In genomic region chr15:78901422-78901789, GRCm38 (mm10) we compare ENCODE assay signal across 10 mouse cellular contexts. TPM values are rescaled to one million over a fixed set of nuclear protein-coding genes. Genes with fewer than 3 reads are reported as not detected.
A peak's percentile ranks its signal among the peaks of the same experiment; 100 is the strongest.
DNase-seq lines count a peak whose midpoint lies in the region; ATAC-seq lines count a peak whose summit lies in the region.
"Had no signal": no experiment of that assay in that cellular context is flagged by ENCODE, and none has a peak within 500 bp of the region (broad histone marks: within the 10 kb centered on the region; RNA-seq: fewer than 3 reads in every experiment).

No protein-coding gene starts in this region.

- H3K9me3 ChIP-seq in heart, embryonic 10.5 days: no peaks in the 10 kb centered on the region
- H3K9me3 ChIP-seq in midbrain, embryonic 10.5 days (replicated peaks): no peaks in the 10 kb centered on the region
- no peaks in the 10 kb centered on the region for H3K9me3 ChIP-seq in midbrain, embryonic 14.5 days (ENCODE audit: control insufficient read depth, low read length)
- H3K9me3 ChIP-seq in hindbrain, embryonic 12.5 days (replicated peaks): no peaks in the 10 kb centered on the region

- WGBS in heart, embryonic 10.5 days: 54% methylated on average over 8 of the region's 8 CpGs
- 43% methylated on average over 8 of the region's 8 CpGs for WGBS in midbrain, embryonic 10.5 days
- WGBS in midbrain, embryonic 14.5 days: 38% methylated on average over 8 of the region's 8 CpGs
- 47% methylated on average over 8 of the region's 8 CpGs for WGBS in hindbrain, embryonic 12.5 days
- WGBS in macrophage (ENCODE audit: missing documents): 86% methylated on average over 8 of the region's 8 CpGs

- intact Hi-C loops in heart, postnatal 25 days (cut with DNase I): loop anchor here (5.0 kb wide), 1 partner anchor 166 kb away; no protein-coding TSS in a partner anchor

- no peak for ATAC-seq in midbrain, embryonic 14.5 days (ENCODE audit: low FRiP score, low TSS enrichment)
- ATAC-seq in hindbrain, embryonic 12.5 days (ENCODE audit: low FRiP score): no peak

- peaks cover 56% of the 10 kb centered on the region for H3K4me1 ChIP-seq in heart, embryonic 10.5 days
- peaks cover 41% of the 10 kb centered on the region for H3K4me1 ChIP-seq in midbrain, embryonic 10.5 days
- H3K4me1 ChIP-seq in midbrain, embryonic 14.5 days (ENCODE audit: control insufficient read depth, insufficient read depth, low read length): peaks cover 8% of the 10 kb centered on the region; the same call in 1 of the 2 replicates
- H3K4me1 ChIP-seq in hindbrain, embryonic 12.5 days: peaks cover 20% of the 10 kb centered on the region

- peak overlapping the region; percentile 83 for H3K4me3 ChIP-seq in heart, embryonic 10.5 days
- H3K4me3 ChIP-seq in midbrain, embryonic 10.5 days: peak overlapping the region; percentile 77; the same call in 1 of the 2 replicates
- H3K4me3 ChIP-seq in midbrain, embryonic 14.5 days (replicated peaks; ENCODE audit: low read depth, low read length): no peak overlapping the region
- H3K4me3 ChIP-seq in hindbrain, embryonic 12.5 days: no peak overlapping the region
- H3K4me3 ChIP-seq in macrophage (ENCODE audit: inconsistent target): peak overlapping the region; percentile 95; the same call in 1 of the 2 replicates

- no peaks in the 10 kb centered on the region for H3K27me3 ChIP-seq in heart, embryonic 10.5 days (ENCODE audit: insufficient read depth, poor library complexity, severe bottlenecking)
- H3K27me3 ChIP-seq in midbrain, embryonic 10.5 days (ENCODE audit: low read depth, poor library complexity, severe bottlenecking): peaks cover 40% of the 10 kb centered on the region
- peaks cover 11% of the 10 kb centered on the region; the same call in 1 of the 2 replicates for H3K27me3 ChIP-seq in midbrain, embryonic 14.5 days (ENCODE audit: control insufficient read depth, insufficient read depth, low read length)
- peaks cover 30% of the 10 kb centered on the region for H3K27me3 ChIP-seq in hindbrain, embryonic 12.5 days

- no peak overlapping the region for H3K9ac ChIP-seq in midbrain, embryonic 14.5 days (replicated peaks; ENCODE audit: low read length)
- 0 out of 2 replicates have a peak overlapping the region, but pooled peaks have one; percentile 67 for H3K9ac ChIP-seq in hindbrain, embryonic 12.5 days

- H3K4me2 ChIP-seq in midbrain, embryonic 14.5 days (ENCODE audit: low read length): no peak overlapping the region
- peak overlapping the region; percentile 91 for H3K4me2 ChIP-seq in hindbrain, embryonic 12.5 days (replicated peaks)

- no peak for DNase-seq in heart, embryonic 10.5 days (ENCODE audit: low spot score)
- DNase-seq in heart, postnatal 25 days (ENCODE audit: low spot score): no peak
- no peak for DNase-seq in midbrain, embryonic 10.5 days (ENCODE audit: low spot score)
- DNase-seq in midbrain, embryonic 14.5 days: no peak
- DNase-seq in right cerebral cortex, postnatal 14 days: no peak
- no peak for DNase-seq in adrenal gland, postnatal 10 days

- peaks cover 49% of the 10 kb centered on the region for H3K36me3 ChIP-seq in heart, embryonic 10.5 days
- peaks cover 21% of the 10 kb centered on the region; the same call in 1 of the 2 replicates for H3K36me3 ChIP-seq in midbrain, embryonic 10.5 days
- no peaks in the 10 kb centered on the region for H3K36me3 ChIP-seq in midbrain, embryonic 14.5 days (ENCODE audit: control insufficient read depth, insufficient read depth, low read length)
- H3K36me3 ChIP-seq in hindbrain, embryonic 12.5 days: no peaks in the 10 kb centered on the region
- peaks cover 41% of the 10 kb centered on the region for H3K36me3 ChIP-seq in macrophage (ENCODE audit: inconsistent target)

- peak overlapping the region; percentile 92 for H3K27ac ChIP-seq in heart, embryonic 10.5 days
- peak overlapping the region; percentile 85 for H3K27ac ChIP-seq in midbrain, embryonic 10.5 days (replicated peaks)
- no peak overlapping the region for H3K27ac ChIP-seq in midbrain, embryonic 14.5 days (replicated peaks; ENCODE audit: low read depth, low read length)
- no peak overlapping the region for H3K27ac ChIP-seq in hindbrain, embryonic 12.5 days
- H3K27ac ChIP-seq in macrophage: peak overlapping the region; percentile 85; the same call in 1 of the 2 replicates

- peaks cover 32% of the 10 kb centered on the region for H3K79me2 ChIP-seq in macrophage (ENCODE audit: inconsistent target)

RNA-seq across cellular contexts. Expression of gene Sh3bp1, which starts 1.8 kb away (rescaled TPM):
- 33.8 and 44.4 TPM in 2 replicates for polyA plus RNA-seq in heart, embryonic 10.5 days (2016; fragmentation: Nextera tagmentation; extraction: Ambion mirVana)
- 1 to 10 TPM; 4.1 to 4.8 TPM for total RNA-seq in heart, postnatal 25 days (2021)
- polyA plus RNA-seq in midbrain, embryonic 10.5 days (2016; fragmentation: Nextera tagmentation; extraction: Ambion mirVana): 16.5 and 18.7 TPM in 2 replicates
- polyA plus RNA-seq in midbrain, embryonic 14.5 days (2014; fragmentation: Nextera tagmentation; extraction: Ambion mirVana): 1.7 and 2.9 TPM in 2 replicates
- 15.5 and 17.4 TPM in 2 replicates for polyA plus RNA-seq in hindbrain, embryonic 12.5 days (2016; fragmentation: Nextera tagmentation; extraction: Ambion mirVana)
- 100 to 1,000 TPM in 17 of 26 experiments, 10 to 100 TPM in 9; 18.8 to 471 (median 176) TPM for total RNA-seq in macrophage (2018; cell fraction: chromatin; rRNA removed)
- 100 to 1,000 TPM in 11 of 26 experiments, 10 to 100 TPM in 15; 31.5 to 168 (median 84.8) TPM for total RNA-seq in macrophage (2018; cell fraction: cytosol; rRNA removed)
- 100 to 1,000 TPM in 14 of 26 experiments, 10 to 100 TPM in 12; 22.3 to 199 (median 104) TPM for total RNA-seq in macrophage (2018; cell fraction: nucleus; rRNA removed)
- polyA plus RNA-seq in macrophage (2018): 67.4 to 90.3 TPM (median 70.9 TPM) in 3 replicates
- total RNA-seq in adrenal gland, postnatal 10 days (2021): 10 to 100 TPM; 11.7 to 17.1 TPM

RNA-seq across cellular contexts. Expression of gene Gm49510, which starts 1.9 kb away (rescaled TPM):
- polyA plus RNA-seq in heart, embryonic 10.5 days (2016; fragmentation: Nextera tagmentation; extraction: Ambion mirVana): 0.11 and 0.38 TPM in 2 replicates
- under 1 TPM in 1 of 2 experiments, not detected in 1; 0.18 TPM for total RNA-seq in heart, postnatal 25 days (2021)
- 0.12 TPM in 1 of 2 replicates, not detected in the other for polyA plus RNA-seq in midbrain, embryonic 10.5 days (2016; fragmentation: Nextera tagmentation; extraction: Ambion mirVana)
- polyA plus RNA-seq in midbrain, embryonic 14.5 days (2014; fragmentation: Nextera tagmentation; extraction: Ambion mirVana): not detected in 2 replicates
- 0.22 and 0.61 TPM in 2 replicates for polyA plus RNA-seq in hindbrain, embryonic 12.5 days (2016; fragmentation: Nextera tagmentation; extraction: Ambion mirVana)
- total RNA-seq in macrophage (2018; cell fraction: chromatin; rRNA removed): 1 to 10 TPM in 9 of 26 experiments, under 1 TPM in 10, not detected in 7; 0.31 to 2.4 (median 0.98) TPM
- 1 to 10 TPM in 1 of 26 experiments, under 1 TPM in 22, not detected in 3; 0.10 to 1.0 (median 0.40) TPM for total RNA-seq in macrophage (2018; cell fraction: cytosol; rRNA removed)
- total RNA-seq in macrophage (2018; cell fraction: nucleus; rRNA removed): 1 to 10 TPM in 1 of 26 experiments, under 1 TPM in 14, not detected in 11; 0.18 to 1.1 (median 0.66) TPM
- polyA plus RNA-seq in macrophage (2018): 0.25 to 0.59 TPM in 2 of 3 replicates, not detected in the other
- total RNA-seq in adrenal gland, postnatal 10 days (2021): not detected
- total RNA-seq: adrenal gland, postnatal 4 days had no signal
- polyA plus RNA-seq: testis, adult 2 months had no signal

RNA-seq across cellular contexts. Expression of gene Pdxp, which starts 12.3 kb away (rescaled TPM):
- polyA plus RNA-seq in heart, embryonic 10.5 days (2016; fragmentation: Nextera tagmentation; extraction: Ambion mirVana): 26.5 and 35.7 TPM in 2 replicates
- total RNA-seq in heart, postnatal 25 days (2021): 1 to 10 TPM in 1 of 2 experiments, under 1 TPM in 1; 0.75 to 1.4 TPM
- 27.3 and 29.8 TPM in 2 replicates for polyA plus RNA-seq in midbrain, embryonic 10.5 days (2016; fragmentation: Nextera tagmentation; extraction: Ambion mirVana)
- 111 and 147 TPM in 2 replicates for polyA plus RNA-seq in midbrain, embryonic 14.5 days (2014; fragmentation: Nextera tagmentation; extraction: Ambion mirVana)
- 48.1 and 49.0 TPM in 2 replicates for polyA plus RNA-seq in hindbrain, embryonic 12.5 days (2016; fragmentation: Nextera tagmentation; extraction: Ambion mirVana)
- total RNA-seq in macrophage (2018; cell fraction: chromatin; rRNA removed): 1 to 10 TPM in 23 of 26 experiments, under 1 TPM in 1, not detected in 2; 0.66 to 5.7 (median 3.7) TPM
- under 1 TPM; 0.05 to 0.84 (median 0.33) TPM for total RNA-seq in macrophage (2018; cell fraction: cytosol; rRNA removed)
- 10 to 100 TPM in 1 of 26 experiments, 1 to 10 TPM in 24, under 1 TPM in 1; 0.82 to 11.1 (median 4.4) TPM for total RNA-seq in macrophage (2018; cell fraction: nucleus; rRNA removed)
- polyA plus RNA-seq in macrophage (2018): 0.13 to 1.2 TPM (median 0.70 TPM) in 3 replicates
- 1 to 10 TPM; 5.2 to 6.1 TPM for total RNA-seq in adrenal gland, postnatal 10 days (2021)

RNA-seq across cellular contexts. Expression of gene Gga1, which starts 24.4 kb away (rescaled TPM):
- 51.5 and 56.6 TPM in 2 replicates for polyA plus RNA-seq in heart, embryonic 10.5 days (2016; fragmentation: Nextera tagmentation; extraction: Ambion mirVana)
- 10 to 100 TPM; 41.6 to 43.8 TPM for total RNA-seq in heart, postnatal 25 days (2021)
- 47.1 and 52.8 TPM in 2 replicates for polyA plus RNA-seq in midbrain, embryonic 10.5 days (2016; fragmentation: Nextera tagmentation; extraction: Ambion mirVana)
- polyA plus RNA-seq in midbrain, embryonic 14.5 days (2014; fragmentation: Nextera tagmentation; extraction: Ambion mirVana): 37.3 and 42.0 TPM in 2 replicates
- 54.3 and 58.7 TPM in 2 replicates for polyA plus RNA-seq in hindbrain, embryonic 12.5 days (2016; fragmentation: Nextera tagmentation; extraction: Ambion mirVana)
- total RNA-seq in macrophage (2018; cell fraction: chromatin; rRNA removed): 100 to 1,000 TPM in 24 of 26 experiments, 10 to 100 TPM in 2; 71.9 to 245 (median 168) TPM
- total RNA-seq in macrophage (2018; cell fraction: cytosol; rRNA removed): 10 to 100 TPM; 65.1 to 86.4 (median 78.3) TPM
- 100 to 1,000 TPM in 15 of 26 experiments, 10 to 100 TPM in 11; 55.6 to 160 (median 110) TPM for total RNA-seq in macrophage (2018; cell fraction: nucleus; rRNA removed)
- polyA plus RNA-seq in macrophage (2018): 54.0 to 74.5 TPM (median 65.4 TPM) in 3 replicates
- total RNA-seq in adrenal gland, postnatal 10 days (2021): 10 to 100 TPM; 48.8 to 50.6 TPM

RNA-seq across cellular contexts. Expression of gene Lgals1, which starts 25.1 kb away (rescaled TPM):
- 427 and 466 TPM in 2 replicates for polyA plus RNA-seq in heart, embryonic 10.5 days (2016; fragmentation: Nextera tagmentation; extraction: Ambion mirVana)
- total RNA-seq in heart, postnatal 25 days (2021): 100 to 1,000 TPM; 188 to 192 TPM
- 341 and 392 TPM in 2 replicates for polyA plus RNA-seq in midbrain, embryonic 10.5 days (2016; fragmentation: Nextera tagmentation; extraction: Ambion mirVana)
- 13.8 and 101 TPM in 2 replicates for polyA plus RNA-seq in midbrain, embryonic 14.5 days (2014; fragmentation: Nextera tagmentation; extraction: Ambion mirVana)
- 569 and 595 TPM in 2 replicates for polyA plus RNA-seq in hindbrain, embryonic 12.5 days (2016; fragmentation: Nextera tagmentation; extraction: Ambion mirVana)
- 100 to 1,000 TPM in 1 of 26 experiments, 10 to 100 TPM in 25; 10.4 to 333 (median 30.0) TPM for total RNA-seq in macrophage (2018; cell fraction: chromatin; rRNA removed)
- total RNA-seq in macrophage (2018; cell fraction: cytosol; rRNA removed): 1,000 to 10,000 TPM in 18 of 26 experiments, 100 to 1,000 TPM in 8; 732 to 2,113 (median 1,238) TPM
- total RNA-seq in macrophage (2018; cell fraction: nucleus; rRNA removed): 100 to 1,000 TPM in 25 of 26 experiments, 10 to 100 TPM in 1; 69.0 to 290 (median 144) TPM
- polyA plus RNA-seq in macrophage (2018): 1,502 to 3,219 TPM (median 3,114 TPM) in 3 replicates
- total RNA-seq in adrenal gland, postnatal 10 days (2021): 100 to 1,000 TPM; 601 to 606 TPM

Comparison
In these comparisons a context has a peak if more than half of its experiments do, and no peak if none do; other contexts are left out.
1. H3K27ac ChIP-seq: peak in heart, embryonic 10.5 days (single experiment), midbrain, embryonic 10.5 days (single experiment) and macrophage (single experiment); none in midbrain, embryonic 14.5 days (single experiment) and hindbrain, embryonic 12.5 days (single experiment).
2. H3K4me3 ChIP-seq: peak in heart, embryonic 10.5 days (single experiment), midbrain, embryonic 10.5 days (single experiment) and macrophage (single experiment); none in midbrain, embryonic 14.5 days (single experiment) and hindbrain, embryonic 12.5 days (single experiment).
3. RNA of gene Pdxp, which starts 12.3 kb away (polyA plus RNA-seq): 111 to 147 TPM in midbrain, embryonic 14.5 days, 48.1 to 49.0 TPM in hindbrain, embryonic 12.5 days, 26.5 to 35.7 TPM in heart, embryonic 10.5 days and 27.3 to 29.8 TPM in midbrain, embryonic 10.5 days; 0.13 to 1.2 TPM in macrophage; every median in the first group is over 10 times any median in the second.